Mouse (Mus musculus): ENCODE results near the gene Col27a1. TPM values are rescaled to one million over a fixed set of nuclear protein-coding genes. Genes with fewer than 3 reads are reported as not detected.

Gene Col27a1
- total RNA-seq (2014; rRNA removed): 2.2 and 5.3 TPM in 2 replicates
- 0.33 and 0.56 TPM in 2 replicates for polyA plus RNA-seq (2015; fragmentation: Nextera tagmentation; extraction: Ambion mirVana)

- Histone ChIP-seq H3K9me3 (ENCODE audit: low read length) (no peaks in the 10 kb centered on the region), H3K27ac (ENCODE audit: low read depth, low read length) (no peak within 1 kb of the TSS), H3K4me1 (ENCODE audit: insufficient read depth) (peaks cover 6% of the 10 kb centered on the region; the same call in 1 of the 2 replicates), H3K9ac (peak within 1 kb of the TSS; percentile 22), H3K4me3 (ENCODE audit: low read depth, low read length) (peak within 1 kb of the TSS; percentile 51), H3K27me3 (ENCODE audit: insufficient read depth, low read length) (peaks cover 44% of the 10 kb centered on the region), H3K36me3 (ENCODE audit: insufficient read depth) (no peaks in the 10 kb centered on the region), H3K4me2 (ENCODE audit: low read depth) (peak within 1 kb of the TSS; percentile 100)
- peak; percentile 23 for ATAC-seq
- TF ChIP-seq CTCF (IDR thresholded peaks at IDR 0.05; ENCODE audit: low read depth): no peak
- peak; percentile 31 for DNase-seq
- WGBS: under 1% methylated on average over 59 of the region's 61 CpGs
Measured at GRCm38 (mm10) chr4:63213907-63214621, at the start of gene Col27a1. Gene Col27a1 (plus strand): TSS chr4:63214004.

DNA sequence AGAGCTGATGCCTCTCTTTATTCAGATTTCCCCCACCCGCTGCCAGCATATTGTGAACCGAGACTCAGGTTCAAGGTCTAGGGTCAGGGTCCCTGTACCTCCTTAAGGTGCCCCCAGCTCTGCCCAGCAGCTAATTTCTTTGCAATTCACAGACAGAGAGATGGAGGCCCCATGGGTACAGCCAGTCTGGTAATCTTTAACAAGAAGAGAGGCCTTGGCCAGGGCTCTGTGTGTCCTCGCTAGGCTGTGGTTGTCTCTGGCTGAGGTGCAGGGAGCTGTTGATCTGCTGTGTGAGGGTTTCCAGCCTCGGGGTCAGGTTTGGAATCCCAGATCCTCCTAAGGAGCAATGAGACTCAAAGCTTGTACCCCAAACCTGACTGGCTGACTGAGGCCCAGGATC, 48.2 kb upstream of the Col27a1 start:
- 86% methylated on average over 4 of the region's 4 CpGs for WGBS
- Histone ChIP-seq H3K9ac (no peak overlapping the region), H3K4me2 (ENCODE audit: low read depth) (no peak overlapping the region), H3K9me3 (ENCODE audit: low read length) (no peaks in the 10 kb centered on the region), H3K27me3 (ENCODE audit: insufficient read depth, low read length) (no peaks in the 10 kb centered on the region), H3K4me3 (ENCODE audit: low read depth, low read length) (no peak overlapping the region), H3K36me3 (ENCODE audit: insufficient read depth) (no peaks in the 10 kb centered on the region), H3K4me1 (ENCODE audit: insufficient read depth) (no peaks in the 10 kb centered on the region), H3K27ac (ENCODE audit: low read depth, low read length) (no peak overlapping the region)
- DNase-seq (no peak), ATAC-seq (no peak)
- no peak for TF ChIP-seq CTCF (IDR thresholded peaks at IDR 0.05; ENCODE audit: low read depth)

DNA sequence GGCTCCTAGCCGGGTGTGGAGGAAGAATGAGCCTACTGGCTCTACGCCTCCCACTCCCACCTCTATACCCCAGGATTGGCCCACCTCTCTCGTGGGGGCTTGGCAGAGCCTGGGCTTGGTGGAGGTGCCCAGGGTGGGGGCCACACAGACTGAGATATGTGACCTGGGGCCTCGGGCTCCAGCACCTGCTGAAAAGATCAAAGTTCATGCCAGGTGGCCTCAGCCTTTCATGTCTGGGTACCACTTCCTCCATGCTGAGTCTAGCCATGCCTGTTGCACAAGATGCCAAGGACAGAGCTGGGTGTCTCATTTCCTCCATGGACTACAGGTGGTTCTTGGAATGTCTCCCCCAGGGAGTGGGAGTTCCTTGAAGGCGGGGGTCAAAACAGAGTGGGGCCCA, 47.5 kb upstream of the Col27a1 start:
- WGBS: 81% methylated on average over 5 of the region's 5 CpGs
- Histone ChIP-seq H3K4me1 (ENCODE audit: insufficient read depth) (no peaks in the 10 kb centered on the region), H3K27ac (ENCODE audit: low read depth, low read length) (no peak overlapping the region), H3K36me3 (ENCODE audit: insufficient read depth) (no peaks in the 10 kb centered on the region), H3K9ac (no peak overlapping the region), H3K27me3 (ENCODE audit: insufficient read depth, low read length) (no peaks in the 10 kb centered on the region), H3K4me3 (ENCODE audit: low read depth, low read length) (no peak overlapping the region), H3K4me2 (ENCODE audit: low read depth) (no peak overlapping the region), H3K9me3 (ENCODE audit: low read length) (no peaks in the 10 kb centered on the region)
- ATAC-seq: no peak
- TF ChIP-seq CTCF (IDR thresholded peaks at IDR 0.05; ENCODE audit: low read depth): no peak
- no peak for DNase-seq

DNA sequence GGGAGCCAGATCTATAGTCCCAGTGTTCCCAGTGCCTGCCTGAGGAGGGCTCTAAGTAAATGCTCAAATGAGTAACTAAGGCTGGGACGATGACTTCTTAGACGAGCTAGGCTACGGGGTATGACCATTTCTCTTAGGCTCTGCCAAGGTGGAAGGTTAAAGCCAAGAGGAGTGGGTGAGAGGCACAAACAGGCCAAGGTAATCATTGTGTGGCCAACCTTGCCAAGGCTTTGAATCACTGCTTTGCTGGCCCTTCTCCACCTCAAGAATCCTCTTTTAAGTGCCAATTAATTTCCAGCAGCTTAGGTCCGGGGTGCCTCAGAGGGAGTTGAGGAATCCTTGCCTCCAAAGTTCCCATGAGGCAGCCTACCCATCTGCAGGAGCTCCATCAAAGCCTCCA, 43.7 kb upstream of the Col27a1 start:
- 68% methylated on average over 4 of the region's 4 CpGs for WGBS
- no peak for TF ChIP-seq CTCF (IDR thresholded peaks at IDR 0.05; ENCODE audit: low read depth)
- ATAC-seq: no peak

DNA sequence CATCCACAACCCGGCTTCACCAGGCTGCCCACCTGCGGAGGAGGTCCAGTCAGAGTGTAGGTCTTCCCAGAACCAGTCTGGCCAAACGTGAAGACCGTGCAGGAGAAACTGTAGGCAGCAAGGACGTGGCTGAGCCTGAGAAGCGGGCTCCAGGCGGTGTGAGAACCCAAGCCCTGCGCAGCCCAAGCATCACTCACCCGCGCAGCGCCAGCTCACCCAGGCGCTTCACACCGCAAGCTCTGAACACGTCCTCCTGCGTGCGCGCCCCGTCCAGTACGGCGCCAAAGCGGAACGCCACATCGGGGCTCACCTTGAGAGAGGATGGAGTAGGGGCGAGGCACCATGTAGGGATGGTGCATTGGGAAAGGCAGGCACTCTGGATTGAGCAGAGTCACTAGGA, 42.7 kb upstream of the Col27a1 start:
- no peaks in the 10 kb centered on the region for H3K9me3 ChIP-seq (ENCODE audit: low read length)
- no peaks in the 10 kb centered on the region for H3K4me1 ChIP-seq (ENCODE audit: insufficient read depth)
- H3K36me3 ChIP-seq (ENCODE audit: insufficient read depth): no peaks in the 10 kb centered on the region
- H3K27ac ChIP-seq (ENCODE audit: low read depth, low read length): no peak overlapping the region
- H3K4me2 ChIP-seq (ENCODE audit: low read depth): no peak overlapping the region
- no peak overlapping the region for H3K4me3 ChIP-seq (ENCODE audit: low read depth, low read length)
- DNase-seq (no peak), ATAC-seq (no peak)
- TF ChIP-seq CTCF (IDR thresholded peaks at IDR 0.05; ENCODE audit: low read depth): no peak
- no peaks in the 10 kb centered on the region for H3K27me3 ChIP-seq (ENCODE audit: insufficient read depth, low read length)
- H3K9ac ChIP-seq: no peak overlapping the region
- 65% methylated on average over 24 of the region's 24 CpGs for WGBS

More for the DNA sequence above, 43.7 kb upstream of the Col27a1 start:
- Histone ChIP-seq H3K9ac (no peak overlapping the region), H3K36me3 (ENCODE audit: insufficient read depth) (no peaks in the 10 kb centered on the region), H3K4me2 (ENCODE audit: low read depth) (no peak overlapping the region), H3K4me1 (ENCODE audit: insufficient read depth) (no peaks in the 10 kb centered on the region), H3K27ac (ENCODE audit: low read depth, low read length) (no peak overlapping the region), H3K4me3 (ENCODE audit: low read depth, low read length) (no peak overlapping the region), H3K9me3 (ENCODE audit: low read length) (no peaks in the 10 kb centered on the region), H3K27me3 (ENCODE audit: insufficient read depth, low read length) (no peaks in the 10 kb centered on the region)
- DNase-seq: no peak

- Histone ChIP-seq H3K27ac (ENCODE audit: low read depth, low read length) (no peak within 1 kb of the TSS), H3K36me3 (ENCODE audit: insufficient read depth) (no peaks in the 10 kb centered on the region), H3K9ac (no peak within 1 kb of the TSS), H3K4me1 (ENCODE audit: insufficient read depth) (no peaks in the 10 kb centered on the region), H3K4me3 (ENCODE audit: low read depth, low read length) (no peak within 1 kb of the TSS), H3K27me3 (ENCODE audit: insufficient read depth, low read length) (no peaks in the 10 kb centered on the region), H3K9me3 (ENCODE audit: low read length) (no peaks in the 10 kb centered on the region), H3K4me2 (ENCODE audit: low read depth) (no peak within 1 kb of the TSS)
- 80% methylated on average over 4 of the region's 4 CpGs for WGBS
- DNase-seq (no peak), ATAC-seq (no peak)
- TF ChIP-seq CTCF (IDR thresholded peaks at IDR 0.05; ENCODE audit: low read depth): no peak
Measured at GRCm38 (mm10) chr4:63171969-63172685, 41.7 kb upstream of the Col27a1 start, which contains the start of gene Kif12. Gene Kif12 (minus strand): TSS chr4:63172131.

DNA sequence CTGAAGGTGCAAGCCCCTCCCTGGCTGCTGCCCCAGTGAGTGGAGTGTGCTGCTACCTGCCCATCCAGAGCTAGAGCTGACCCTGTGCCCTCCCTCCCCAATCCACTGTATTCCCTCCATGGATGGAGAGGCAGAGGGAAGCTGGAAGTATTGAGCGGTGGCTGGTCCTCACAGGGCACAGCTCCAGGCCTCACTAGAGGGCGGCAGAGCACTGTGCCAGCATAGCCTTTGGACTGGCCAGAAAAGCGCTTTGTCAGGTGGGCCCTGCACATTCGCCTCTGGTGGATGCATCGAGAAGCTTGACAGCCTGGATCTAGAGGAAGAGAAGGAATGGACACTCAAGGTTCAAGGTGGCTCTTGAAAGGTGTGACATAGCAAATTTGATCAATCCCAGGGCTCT, 32.2 kb upstream of the Col27a1 start:
- DNase-seq: peak; percentile 77
- ATAC-seq: peak; percentile 89
- H3K27ac ChIP-seq (ENCODE audit: low read depth, low read length): no peak overlapping the region
- 9% methylated on average over 5 of the region's 5 CpGs for WGBS
- no peak overlapping the region for H3K4me2 ChIP-seq (ENCODE audit: low read depth)
- no peaks in the 10 kb centered on the region for H3K4me1 ChIP-seq (ENCODE audit: insufficient read depth)
- no peaks in the 10 kb centered on the region for H3K27me3 ChIP-seq (ENCODE audit: insufficient read depth, low read length)
- peak; percentile 88 for TF ChIP-seq CTCF (IDR thresholded peaks at IDR 0.05; ENCODE audit: low read depth)
- no peaks in the 10 kb centered on the region for H3K9me3 ChIP-seq (ENCODE audit: low read length)
- no peak overlapping the region for H3K9ac ChIP-seq
- H3K36me3 ChIP-seq (ENCODE audit: insufficient read depth): no peaks in the 10 kb centered on the region
- no peak overlapping the region for H3K4me3 ChIP-seq (ENCODE audit: low read depth, low read length)

All from forebrain, postnatal 0 days (tissue).